Mouse (Mus musculus) liver, embryonic 14.5 days (tissue): Measurements from ENCODE around the gene Wdr5. TPM values are rescaled to one million over a fixed set of nuclear protein-coding genes. Genes with fewer than 3 reads are reported as not detected.

ENCODE experiments used
- ATAC-seq: fragments of 200-750 bp; cut with Nextera tagmentation; 2 replicates; pipeline ENCODE4 v1.8.0; 2017; ENCODE audit warnings: moderate number of reproducible peaks, mild to moderate bottlenecking, moderate library complexity; ENCODE audit not compliant: insufficient read depth
- DNase-seq, 3 experiments: peaks; one replicate each; pipeline ENCODE4 v3.0.0-alpha.2; 2012 to 2013; ENCODE audit warnings: low read depth in 3 of 3, low spot score in 3 of 3
- H3K27ac ChIP-seq: fragments of 300-500 bp; sonication (generic); 2 replicates; pipeline ENCODE4 v1.5.1; 2014; ENCODE audit warnings: moderate library complexity, mild to moderate bottlenecking, control low read depth, inconsistent platforms
- H3K27me3 ChIP-seq: fragments of 300-500 bp; sonication (generic); 2 replicates; pipeline ENCODE4 v1.6.1; 2014; ENCODE audit warnings: mild to moderate bottlenecking, low read length, moderate library complexity; ENCODE audit not compliant: control insufficient read depth, insufficient read depth
- H3K36me3 ChIP-seq: fragments of 300-500 bp; sonication (generic); replicated peaks from 2 replicates; pipeline ENCODE4 v1.6.1; 2014; ENCODE audit warnings: low read depth; ENCODE audit not compliant: control insufficient read depth, insufficient read depth
- H3K4me1 ChIP-seq, 2 experiments: fragments of 200-500 bp in 1 of 2; fragments of 300-500 bp in 1 of 2; sonication (generic) in 1 of 2; replicated peaks; 2 replicates each; pipeline ENCODE4 v1.6.1; 2012 to 2014; ENCODE audit warnings: antibody characterized with exemption in 1 of 2, inconsistent platforms in 1 of 2, low read length in 1 of 2; ENCODE audit not compliant: control insufficient read depth in 2 of 2, insufficient read depth in 2 of 2
- H3K4me2 ChIP-seq: fragments of 300-500 bp; sonication (generic); 2 replicates; pipeline ENCODE4 v1.6.1; 2014; ENCODE audit warnings: low read depth, mild to moderate bottlenecking, control low read depth, moderate library complexity
- H3K4me3 ChIP-seq, 2 experiments: fragments of 200-500 bp in 1 of 2; fragments of 300-500 bp in 1 of 2; sonication (generic) in 1 of 2; 2 replicates each; pipeline ENCODE4 v1.5.1; 2012 to 2014; ENCODE audit warnings: low read depth in 2 of 2, low read length in 2 of 2, mild to moderate bottlenecking in 2 of 2, control low read depth in 1 of 2, inconsistent platforms in 1 of 2, moderate library complexity in 1 of 2; ENCODE audit not compliant: insufficient read depth in 1 of 2
- H3K9ac ChIP-seq: fragments of 300-500 bp; sonication (generic); replicated peaks from 2 replicates; pipeline ENCODE4 v1.6.1; 2014; ENCODE audit warnings: mild to moderate bottlenecking, control low read depth, moderate library complexity
- H3K9me3 ChIP-seq: fragments of 300-500 bp; sonication (generic); 2 replicates; pipeline ENCODE4 v1.6.1; 2016; ENCODE audit warnings: low read length, mixed read lengths; ENCODE audit not compliant: control insufficient read depth
- CTCF ChIP-seq: IDR thresholded peaks from 2 replicates; pipeline ENCODE4 v1.5.1; 2016; ENCODE audit warnings: antibody characterized with exemption, low read depth, control low read depth
- EP300 ChIP-seq: IDR thresholded peaks from 2 replicates; pipeline ENCODE4 v1.6.1; 2016; ENCODE audit warnings: antibody characterized with exemption, low read depth
- WGBS: fragments of 180-500 bp; shearing (Covaris S2); extraction: QIAGEN DNeasy Blood & Tissue Kit; methylation state at CpG from one replicate; pipeline ENCODE4 v1.1.7; 2014; ENCODE audit not compliant: insufficient replicate concordance; 5-methylcytosine and 5-hydroxymethylcytosine counted together
- polyA plus RNA-seq, 2 experiments: library from polyadenylated mRNA; depleted of rRNA in 1 of 2; stranded (reverse) in 1 of 2; unstranded in 1 of 2; fragments of >200 nt; fragmentation: Nextera tagmentation in 1 of 2; extraction: Ambion mirVana in 1 of 2; gene quantifications; 2 replicates each; pipeline versions ENCODE4 v1.2.1 to v1.2.3; 2012 to 2014

Wdr5 gene
- polyA plus RNA-seq (2012; rRNA removed), result 19.7 and 24.4 TPM in 2 replicates
- 23.6 and 27.4 TPM in 2 replicates for polyA plus RNA-seq (2014; fragmentation: Nextera tagmentation; extraction: Ambion mirVana)

- H3K4me2 ChIP-seq, result peak within 1 kb of the TSS; percentile 98
- peaks cover 17 to 28% of the 10 kb centered on the region in 2 experiments for H3K4me1 ChIP-seq
- ATAC-seq, result peak; percentile 88
- H3K36me3 ChIP-seq, result peaks cover 8% of the 10 kb centered on the region
- H3K4me3 ChIP-seq, result peak within 1 kb of the TSS; percentile 88 to 98
- WGBS, result under 1% methylated on average over 57 of the region's 57 CpGs
- no peak for TF ChIP-seq EP300
- peak; percentile 58 for TF ChIP-seq CTCF
- H3K9ac ChIP-seq, result peak within 1 kb of the TSS; percentile 79
- H3K27ac ChIP-seq, result peak within 1 kb of the TSS; percentile 57
- H3K27me3 ChIP-seq, result no peaks in the 10 kb centered on the region
- peak; percentile 77 to 81 (median 78) for DNase-seq
- no peaks in the 10 kb centered on the region; the same call in 1 of the 2 replicates for H3K9me3 ChIP-seq
These were observed at the start of gene Wdr5 for GRCm38 (mm10) chr2:27514639-27515328. Gene Wdr5 (plus strand): TSS chr2:27515157.

- H3K4me2 ChIP-seq, result peak overlapping the region; percentile 40
- H3K9ac ChIP-seq, result peak overlapping the region; percentile 0
- ATAC-seq (no peak), DNase-seq (no peak)
- no peaks in the 10 kb centered on the region for H3K9me3 ChIP-seq
- WGBS, result 45% methylated on average over 4 of the region's 4 CpGs
- no peaks in the 10 kb centered on the region for H3K27me3 ChIP-seq
- no peaks in the 10 kb centered on the region; the same call in 1 of the 2 replicates for H3K36me3 ChIP-seq
- no peak overlapping the region for H3K4me3 ChIP-seq
- H3K4me1 ChIP-seq, result peaks cover 44 to 58% of the 10 kb centered on the region in 2 experiments
- no peak for TF ChIP-seq EP300
- no peak for TF ChIP-seq CTCF
- no peak overlapping the region for H3K27ac ChIP-seq
These were observed 45.5 kb upstream of the Wdr5 start for GRCm38 (mm10) chr2:27469292-27469990.

GRCm38 (mm10) chr2:27469991-27470355, 45.0 kb upstream of the Wdr5 start:
- TF ChIP-seq EP300, result no peak
- no peak for TF ChIP-seq CTCF
- no peaks in the 10 kb centered on the region for H3K27me3 ChIP-seq
- WGBS, result 38% methylated on average over 3 of the region's 3 CpGs
- H3K4me1 ChIP-seq, result peaks cover 44 to 58% of the 10 kb centered on the region in 2 experiments
- H3K4me3 ChIP-seq, result no peak overlapping the region
- H3K9me3 ChIP-seq, result no peaks in the 10 kb centered on the region
- H3K36me3 ChIP-seq, result no peaks in the 10 kb centered on the region; the same call in 1 of the 2 replicates
- DNase-seq (no peak), ATAC-seq (no peak)
- peak overlapping the region; percentile 0 for H3K9ac ChIP-seq
- H3K27ac ChIP-seq, result peak overlapping the region; percentile 33
- peak overlapping the region; percentile 40 for H3K4me2 ChIP-seq

- H3K4me2 ChIP-seq, result peak overlapping the region; percentile 40
- DNase-seq (peak; percentile 51 to 55 (median 52)), ATAC-seq (peak; percentile 64)
- 19% methylated on average over 2 of the region's 2 CpGs for WGBS
- no peaks in the 10 kb centered on the region; the same call in 1 of the 2 replicates for H3K36me3 ChIP-seq
- H3K9me3 ChIP-seq, result no peaks in the 10 kb centered on the region
- no peak for TF ChIP-seq CTCF
- TF ChIP-seq EP300, result peak; percentile 56
- H3K27ac ChIP-seq, result peak overlapping the region; percentile 79
- H3K27me3 ChIP-seq, result no peaks in the 10 kb centered on the region
- peak overlapping the region; percentile 31 for H3K9ac ChIP-seq
- peaks cover 44 to 58% of the 10 kb centered on the region in 2 experiments for H3K4me1 ChIP-seq
- H3K4me3 ChIP-seq, result no peak overlapping the region
These were observed 44.4 kb upstream of the Wdr5 start for GRCm38 (mm10) chr2:27470535-27470934.

GRCm38 (mm10) chr2:27471170-27471584, 43.8 kb upstream of the Wdr5 start:
- Histone ChIP-seq H3K4me2 (peak overlapping the region; percentile 40), H3K9ac (peak overlapping the region; percentile 31)
- no peak for ATAC-seq

More at GRCm38 (mm10) chr2:27471170-27471584, 43.8 kb upstream of the Wdr5 start:
- TF ChIP-seq EP300, result no peak
- TF ChIP-seq CTCF, result no peak
- Histone ChIP-seq H3K36me3 (no peaks in the 10 kb centered on the region; the same call in 1 of the 2 replicates), H3K27ac (peak overlapping the region; percentile 79), H3K4me3 (no peak overlapping the region), H3K4me1 (peaks cover 44 to 58% of the 10 kb centered on the region in 2 experiments), H3K27me3 (no peaks in the 10 kb centered on the region), H3K9me3 (no peaks in the 10 kb centered on the region)
- DNase-seq, result no peak
